Mouse (Mus musculus) granulocyte monocyte progenitor cell, adult 5-6 weeks (primary cell): ENCODE data around the gene Cs. TPM values are rescaled to one million over a fixed set of nuclear protein-coding genes. Genes with fewer than 3 reads are reported as not detected.
A peak's percentile ranks its signal among the peaks of the same experiment; 100 is the strongest.

Experiments
- ATAC-seq: replicated peaks from 2 replicates; pipeline ENCODE4 v1.8.0; 2016; ENCODE audit warnings: mild to moderate bottlenecking, moderate TSS enrichment, inconsistent platforms; ENCODE audit not compliant: poor library complexity, severe bottlenecking
- total RNA-seq, 2 experiments: library from RNA; stranded (forward) in 1 of 2; stranded (reverse) in 1 of 2; fragments of 200-712, 200-1000 nt in 1 of 2; fragments of >200 nt in 1 of 2; fragmentation: Nextera tagmentation in 1 of 2; gene quantifications; 2 replicates each; pipeline ENCODE4 v1.2.3; 2014 to 2017

Gene Cs
- total RNA-seq, 2 experiments from 2014 or later, result 104 to 176 TPM

DNA sequence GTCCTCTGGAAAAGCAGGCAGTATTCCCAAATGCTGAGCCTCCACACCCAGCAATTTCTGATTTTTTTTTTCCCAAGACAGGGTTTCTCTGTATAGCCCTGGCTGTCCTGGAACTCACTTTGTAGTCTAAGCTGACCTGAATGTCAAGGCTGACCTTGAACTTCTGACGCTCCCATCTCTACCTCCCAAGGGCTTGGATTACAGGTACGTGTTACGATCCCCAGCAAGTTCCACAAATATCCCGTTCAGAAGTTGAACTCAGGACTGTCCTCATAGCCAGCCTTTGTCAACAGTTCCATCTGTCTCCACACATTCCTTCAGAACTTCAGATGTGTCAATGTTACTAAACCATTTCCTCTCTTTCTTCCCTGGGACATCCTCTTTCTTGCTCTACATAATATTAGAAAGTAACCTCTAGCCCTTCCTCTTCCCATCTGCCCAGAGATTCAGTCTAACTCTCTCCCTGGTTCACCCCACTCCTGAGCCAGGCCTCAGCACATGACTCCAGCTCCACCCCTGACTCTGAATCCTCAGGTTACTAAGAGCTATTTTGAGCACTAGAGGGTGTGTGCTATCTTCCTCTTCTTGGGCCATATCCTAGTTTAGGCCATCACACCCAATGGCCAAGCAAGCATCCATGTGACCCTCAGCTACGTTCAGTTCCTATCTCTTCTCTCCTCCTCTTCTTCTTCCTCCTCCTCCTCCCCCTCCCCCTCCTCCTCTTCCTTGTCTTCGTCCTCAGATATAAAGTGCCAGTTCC, 35.6 kb downstream of the Cs start:
- ATAC-seq, result peak; percentile 60

DNA sequence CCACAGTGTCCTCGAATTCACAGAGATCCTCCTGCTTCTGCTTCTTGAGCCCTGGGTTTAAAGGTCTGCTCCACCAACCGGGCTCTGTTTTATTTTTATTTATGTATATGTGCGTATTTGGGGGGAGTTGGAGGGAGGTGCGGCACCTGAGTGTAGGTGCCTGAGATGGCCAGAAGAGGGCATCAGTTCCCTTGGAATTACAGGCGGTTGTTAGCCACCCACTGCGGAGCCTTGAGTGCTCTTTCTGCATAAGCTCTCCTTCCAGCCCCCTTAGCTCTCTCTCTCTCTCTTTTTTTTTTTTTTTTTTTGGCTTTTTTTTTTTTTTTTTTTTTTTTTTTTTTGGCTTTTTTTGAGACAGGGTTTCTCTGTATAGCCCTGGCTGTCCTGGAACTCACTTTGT, 36.9 kb downstream of the Cs start:
- no peak for ATAC-seq

DNA sequence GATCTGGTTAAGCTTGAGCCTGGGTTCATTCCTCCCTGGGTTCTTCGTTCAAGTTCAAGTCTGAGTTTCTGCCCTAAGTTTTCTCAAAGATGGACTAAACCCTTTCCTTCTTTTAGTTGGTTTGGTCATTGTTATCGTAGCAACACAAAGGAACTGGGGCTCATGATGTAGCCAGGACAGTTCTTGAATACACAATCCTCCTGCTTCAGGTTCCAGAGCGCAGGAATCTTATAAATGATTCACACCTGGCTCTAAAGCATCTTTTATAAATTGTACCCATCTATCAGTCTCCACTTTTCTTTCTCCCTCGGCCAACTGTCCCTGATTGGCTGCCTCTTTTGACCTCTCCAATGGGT, 38.5 kb downstream of the Cs start:
- no peak for ATAC-seq

DNA sequence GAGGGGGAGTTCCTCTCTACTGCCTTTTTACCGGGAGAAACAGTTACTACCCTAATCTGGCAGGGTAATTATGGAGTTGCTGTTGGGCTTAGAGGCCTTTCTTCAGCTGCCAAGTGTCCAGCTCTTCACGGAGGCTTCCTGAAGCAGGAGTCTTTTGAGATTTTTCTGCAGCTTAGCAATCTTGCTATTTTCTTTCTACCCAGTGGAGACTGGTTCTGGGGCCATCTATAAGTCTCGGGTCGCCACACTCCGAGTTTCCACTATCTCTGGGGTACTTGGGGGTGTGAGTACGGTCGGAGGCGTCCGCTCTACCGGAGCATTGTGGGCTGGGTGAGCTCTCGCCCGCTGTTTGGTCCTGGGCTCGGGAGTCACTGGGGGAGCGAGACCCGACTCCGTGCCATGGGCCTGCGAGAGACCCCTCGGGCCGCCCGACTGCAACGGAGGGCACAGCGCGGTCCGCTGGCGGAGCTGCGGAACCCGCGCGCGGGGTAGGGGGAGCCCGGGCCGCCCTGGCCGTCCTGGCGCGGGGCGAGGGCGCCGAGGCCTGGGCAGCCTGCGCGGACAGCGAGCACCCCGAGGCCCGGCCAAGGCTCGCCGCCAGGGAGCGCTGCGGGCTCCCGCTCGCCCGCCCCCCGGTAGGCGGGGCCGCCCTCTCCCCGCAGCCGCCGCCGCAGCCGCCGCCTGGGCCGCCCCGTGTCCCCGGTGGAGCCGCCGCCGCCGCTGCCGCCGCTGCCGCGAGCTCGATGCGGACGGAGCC, 39.1 kb downstream of the Cs start, which contains the start of gene Ankrd52:
Ankrd52 (plus strand) TSS at position 661 of the 757 bp plus-strand sequence.
- ATAC-seq, result peak; percentile 52

DNA sequence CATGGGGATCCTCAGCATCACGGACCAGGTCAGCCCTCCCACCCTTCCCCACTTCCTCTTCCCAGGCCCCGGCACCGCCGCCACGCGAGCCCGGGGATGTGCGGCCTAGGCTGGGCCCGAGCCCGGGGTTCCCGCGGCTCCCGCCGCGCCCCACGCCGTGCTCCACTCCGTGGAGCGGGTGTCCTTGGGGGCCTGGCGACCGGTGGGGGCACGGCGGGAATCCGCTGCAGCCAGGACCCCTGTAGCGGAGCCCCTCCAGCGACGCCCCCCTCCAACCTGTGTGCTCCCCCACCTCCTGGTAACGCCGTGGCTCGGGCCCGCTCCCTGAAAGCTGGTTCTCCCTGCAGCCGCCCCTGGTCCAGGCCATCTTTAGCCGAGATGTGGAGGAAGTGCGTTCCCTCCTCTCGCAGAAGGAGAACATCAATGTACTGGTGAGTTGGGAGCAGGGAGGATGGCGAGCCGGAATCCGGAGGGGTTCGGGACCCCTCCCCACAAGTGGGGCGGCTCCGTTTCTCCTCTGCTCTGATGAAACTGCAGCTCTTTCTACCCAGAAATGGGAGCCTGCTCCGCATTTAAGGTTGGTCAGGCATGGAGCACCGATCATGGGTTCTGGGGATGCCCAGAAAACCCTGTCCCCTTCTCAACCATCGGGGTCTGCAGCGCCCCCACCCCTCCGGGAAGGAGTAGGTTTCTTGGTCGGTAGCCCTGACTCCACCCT, 39.8 kb downstream of the Cs start:
- ATAC-seq, result no peak

- ATAC-seq, result no peak
These were observed 40.5 kb downstream of the Cs start for GRCm38 (mm10) chr10:128377940-128378448.

- no peak for ATAC-seq
These were observed 40.9 kb downstream of the Cs start for GRCm38 (mm10) chr10:128378462-128378861.

DNA sequence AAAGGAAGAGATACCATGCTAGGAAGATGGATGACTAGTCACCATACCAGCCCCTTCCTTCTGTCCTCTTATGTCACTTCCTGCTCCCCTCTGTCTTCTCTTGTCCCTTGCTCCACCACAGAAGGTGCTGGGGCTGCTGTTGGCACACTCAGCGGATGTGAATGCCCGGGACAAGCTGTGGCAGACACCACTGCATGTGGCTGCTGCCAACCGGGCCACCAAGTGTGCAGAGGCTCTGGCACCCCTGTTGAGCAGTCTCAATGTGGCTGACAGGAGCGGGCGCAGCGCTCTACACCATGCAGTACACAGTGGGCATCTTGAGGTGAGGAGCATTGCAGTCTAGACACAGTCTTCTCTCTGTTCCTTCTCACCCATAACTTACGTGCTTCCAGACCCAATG, 41.7 kb downstream of the Cs start:
- no peak for ATAC-seq

- ATAC-seq, result peak; percentile 47; the same call in 1 of the 2 replicates
These were observed 43.0 kb downstream of the Cs start for GRCm38 (mm10) chr10:128380565-128380964.

- no peak for ATAC-seq
These were observed 44.9 kb downstream of the Cs start for GRCm38 (mm10) chr10:128382482-128382881.

- ATAC-seq, result no peak
These were observed 48.4 kb downstream of the Cs start for GRCm38 (mm10) chr10:128385902-128386301.

- no peak for ATAC-seq
These were observed 51.4 kb downstream of the Cs start for GRCm38 (mm10) chr10:128388941-128389340.

- ATAC-seq, result peak; percentile 57
These were observed 52.0 kb downstream of the Cs start for GRCm38 (mm10) chr10:128389570-128389969.

DNA sequence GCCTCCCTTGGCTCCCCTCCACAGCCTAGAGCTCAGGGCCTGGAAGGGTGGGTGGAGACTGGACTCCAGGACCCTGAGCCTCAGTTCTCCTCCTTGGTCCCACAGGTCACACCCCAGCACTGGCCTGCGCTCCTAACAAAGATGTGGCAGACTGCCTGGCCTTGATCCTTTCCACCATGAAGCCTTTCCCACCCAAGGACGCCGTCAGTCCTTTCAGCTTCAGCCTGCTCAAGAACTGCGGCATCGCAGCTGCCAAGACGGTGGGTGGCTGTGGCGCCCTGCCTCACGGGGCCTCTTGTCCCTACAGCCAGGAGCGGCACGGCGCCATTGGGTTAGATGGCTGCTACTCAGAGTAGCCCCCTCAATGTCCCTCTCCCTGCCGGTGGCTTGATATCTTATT, 52.8 kb downstream of the Cs start:
- no peak for ATAC-seq

GRCm38 (mm10) chr10:128391850-128392249, 54.3 kb downstream of the Cs start:
- ATAC-seq, result no peak

DNA sequence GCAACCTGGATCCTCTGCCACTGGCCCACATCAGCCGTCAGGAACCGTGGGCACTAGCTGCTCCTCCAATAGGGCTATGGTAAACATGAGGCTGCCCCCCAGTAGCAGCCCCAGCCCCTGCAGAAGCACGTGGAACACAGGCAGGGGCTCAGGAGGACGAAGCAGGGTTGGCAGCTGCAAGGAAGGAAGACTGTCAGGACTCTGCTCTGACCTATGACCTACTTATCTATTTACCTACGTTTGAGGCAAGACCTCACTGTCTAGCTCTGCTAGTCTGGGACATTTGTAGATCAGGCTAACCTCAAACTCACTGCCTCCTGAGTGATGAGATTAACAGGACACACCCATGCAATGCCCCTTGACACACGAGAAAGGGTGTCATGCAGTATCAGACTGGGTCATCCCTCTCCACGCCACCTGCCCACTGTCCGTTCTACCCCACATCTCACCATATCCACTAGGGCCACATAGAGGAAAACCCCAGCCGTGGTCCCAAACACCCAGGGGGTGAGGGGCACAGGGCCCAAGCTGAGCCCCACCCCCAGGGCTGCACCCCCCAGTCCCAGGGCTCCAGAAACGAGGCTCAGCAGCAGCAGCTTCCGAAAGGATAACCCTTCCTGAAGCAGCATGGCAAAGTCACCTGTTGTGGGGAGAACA, 58.6 kb downstream of the Cs start:
- ATAC-seq, result no peak

- no peak for ATAC-seq
These were observed 59.3 kb downstream of the Cs start for GRCm38 (mm10) chr10:128396716-128397264.

DNA sequence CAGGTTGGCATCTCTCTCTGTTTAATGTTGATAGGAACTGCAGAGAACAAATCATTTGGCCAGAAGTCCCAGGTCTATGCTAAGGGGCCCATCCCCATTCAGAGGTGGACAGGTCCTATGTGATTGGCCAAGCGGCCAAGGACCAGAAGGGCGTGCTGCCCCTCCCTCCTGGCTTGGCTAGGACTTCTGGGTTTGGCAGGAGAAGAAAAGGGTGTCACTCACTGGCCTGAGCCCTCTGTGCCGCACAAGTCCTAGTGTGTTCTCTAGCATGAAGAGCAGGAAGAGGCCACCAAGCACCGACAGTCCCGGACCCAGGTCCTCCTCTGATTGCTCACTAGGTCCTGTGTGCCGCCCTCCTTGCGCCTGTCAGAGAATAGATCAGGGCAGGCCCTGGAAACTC, 59.9 kb downstream of the Cs start:
- no peak for ATAC-seq

GRCm38 (mm10) chr10:128400338-128400737, 62.8 kb downstream of the Cs start:
- no peak for ATAC-seq

DNA sequence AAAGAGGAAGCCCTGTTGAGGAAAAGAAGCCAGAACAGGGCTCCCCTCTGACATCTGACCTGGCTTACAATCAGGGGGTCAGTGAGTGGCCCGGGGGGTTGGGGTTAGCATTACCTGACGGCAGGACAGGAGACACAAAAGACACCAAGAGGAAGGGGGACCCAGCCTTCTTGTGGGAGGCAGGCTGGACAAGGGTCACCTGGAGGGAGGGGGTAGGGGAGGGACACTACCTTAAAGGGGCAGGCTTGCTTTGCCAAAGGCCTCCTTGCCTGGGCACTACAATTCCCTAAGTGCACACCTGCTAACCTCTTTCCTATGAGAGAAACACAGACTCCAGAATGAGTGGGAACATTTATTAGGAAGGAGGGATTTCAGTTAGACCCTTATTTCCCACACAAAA, 63.5 kb downstream of the Cs start, which contains the start of gene Slc39a5:
Slc39a5 (minus strand) TSS at position 174 of the 400 bp plus-strand sequence.
- no peak for ATAC-seq
